Mouse (Mus musculus) layer of hippocampus, postnatal 25 days (tissue): ENCODE measurements around the gene Thoc5. TPM values are rescaled to one million over a fixed set of nuclear protein-coding genes. Genes with fewer than 3 reads are reported as not detected.

ENCODE experiments used
- DNase-seq, 2 experiments: peaks; one replicate each; pipeline ENCODE4 v3.0.0; 2022; ENCODE audit warnings: mixed read lengths in 2 of 2, low spot score in 1 of 2; ENCODE audit errors: extremely low spot score in 1 of 2
- total RNA-seq, 2 experiments: library from RNA; stranded (reverse); gene quantifications; 2 replicates each; pipeline ENCODE4 v1.2.3; 2021

Thoc5 gene
- total RNA-seq, 2 experiments from 2014 or later: 36.2 to 38.9 TPM

- DNase-seq: no peak
Observed at GRCm38 (mm10) chr11:4901956-4902355, 6.8 kb downstream of the Thoc5 start.

GRCm38 (mm10) chr11:4906231-4906630 lies 11.1 kb downstream of the Thoc5 start:
- no peak for DNase-seq

DNA sequence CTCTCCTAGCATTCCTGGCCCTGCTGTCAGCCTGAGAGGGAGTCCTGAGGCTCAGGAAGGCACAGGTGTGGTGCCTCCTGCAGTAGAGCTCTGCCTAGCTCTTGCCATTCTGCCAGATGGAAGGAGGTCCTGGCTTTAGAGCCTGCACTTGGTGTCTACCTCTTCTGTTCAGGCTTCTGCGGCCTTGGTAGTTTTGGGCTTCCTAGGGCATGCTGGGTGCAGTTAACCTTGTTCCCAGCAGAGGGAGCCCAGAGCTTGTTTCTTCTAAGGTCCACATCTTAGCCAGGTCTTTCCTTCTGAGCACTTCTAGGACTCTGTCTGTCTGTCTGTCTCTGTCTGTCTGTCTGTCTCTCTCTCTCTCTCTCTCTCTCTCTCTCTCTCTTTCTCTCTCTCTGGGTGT lies 20.9 kb downstream of the Thoc5 start:
- peak; percentile 25 to 61 for DNase-seq

GRCm38 (mm10) chr11:4921281-4921680 lies 26.2 kb downstream of the Thoc5 start:
- DNase-seq: no peak

DNA sequence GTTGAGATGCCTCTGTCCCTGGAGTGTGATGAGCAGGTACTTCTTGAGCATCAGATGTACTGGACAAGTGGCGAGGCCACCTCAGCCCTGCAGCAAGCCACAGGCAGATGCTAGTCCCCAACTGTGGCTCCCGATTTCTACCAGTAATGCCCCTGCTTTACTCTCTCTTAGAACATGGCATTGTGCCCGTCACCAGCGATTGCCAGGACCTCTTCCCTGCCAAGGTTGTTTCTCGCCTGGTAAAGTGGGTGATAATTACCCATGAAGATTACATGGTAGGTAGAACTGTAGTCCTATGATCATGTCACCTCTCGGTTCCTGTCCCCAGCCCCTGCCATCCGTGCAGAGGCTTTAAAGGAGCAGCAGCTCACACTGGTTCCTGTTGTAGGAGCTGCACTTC lies 26.6 kb downstream of the Thoc5 start:
- no peak for DNase-seq

- no peak for DNase-seq
Observed at GRCm38 (mm10) chr11:4927224-4927623, 32.1 kb downstream of the Thoc5 start.

DNA sequence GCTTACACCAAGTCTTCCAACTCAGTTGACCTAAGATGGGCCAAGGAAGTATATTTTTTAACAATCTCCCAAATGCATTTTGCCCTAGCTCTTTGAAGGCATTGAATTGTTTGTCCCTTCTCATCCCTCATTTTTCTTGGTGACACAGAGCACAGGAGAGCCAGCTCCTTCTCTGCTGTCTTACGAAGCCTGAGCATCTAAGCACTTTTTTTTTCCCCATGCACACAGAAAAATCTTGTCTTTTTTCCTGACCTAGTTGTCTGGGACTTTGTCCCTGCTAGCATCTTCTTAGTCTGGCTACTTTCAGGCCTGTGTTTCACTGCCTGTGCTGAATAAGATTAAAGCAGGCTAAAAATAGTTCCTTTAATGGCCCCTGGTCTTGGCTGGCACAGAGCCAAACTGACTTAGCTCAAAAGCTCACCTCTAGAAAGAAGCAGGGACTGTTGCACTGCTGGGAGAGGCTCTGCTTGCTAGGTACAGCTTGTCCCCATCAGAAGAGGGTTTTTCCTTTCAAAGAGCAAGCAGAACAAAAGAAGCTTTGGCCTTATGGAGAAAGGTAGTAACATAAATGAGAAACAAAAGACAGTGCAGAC lies 36.0 kb downstream of the Thoc5 start:
- no peak for DNase-seq

DNA sequence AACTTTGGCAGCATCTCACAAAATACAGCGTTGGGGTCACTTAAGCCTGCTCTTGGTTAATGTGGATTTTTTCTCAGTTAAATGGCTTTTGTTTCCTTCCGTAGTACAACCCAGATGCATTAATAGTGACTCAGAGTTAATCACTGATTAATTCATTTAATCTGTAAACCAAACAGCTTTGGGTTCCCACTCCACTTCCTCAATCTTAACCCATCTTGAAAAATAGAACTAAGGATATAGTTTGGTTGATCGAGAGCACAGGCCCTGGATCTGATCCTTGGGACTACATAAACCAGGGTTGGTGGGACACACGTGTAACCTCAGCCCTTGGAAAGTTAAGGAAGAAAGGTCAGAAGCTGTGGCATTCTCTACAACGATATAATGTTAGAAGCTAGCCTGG lies 41.1 kb downstream of the Thoc5 start:
- DNase-seq: no peak

GRCm38 (mm10) chr11:4946530-4946929 lies 51.4 kb downstream of the Thoc5 start:
- no peak for DNase-seq

GRCm38 (mm10) chr11:4946947-4947812 lies 52.1 kb downstream of the Thoc5 start:
- DNase-seq: peak; percentile 62 to 74

- DNase-seq: peak in 1 of 2 experiments; percentile 29
Observed at GRCm38 (mm10) chr11:4947813-4948174, 52.7 kb downstream of the Thoc5 start, which contains the start of gene Nefh. TSS of gene Nefh (minus strand) at chr11:4948064.

GRCm38 (mm10) chr11:4948792-4949191 lies 53.7 kb downstream of the Thoc5 start:
- DNase-seq: no peak

- DNase-seq: peak in 1 of 2 experiments; percentile 26
Observed at GRCm38 (mm10) chr11:4949256-4950044, 54.3 kb downstream of the Thoc5 start.

DNA sequence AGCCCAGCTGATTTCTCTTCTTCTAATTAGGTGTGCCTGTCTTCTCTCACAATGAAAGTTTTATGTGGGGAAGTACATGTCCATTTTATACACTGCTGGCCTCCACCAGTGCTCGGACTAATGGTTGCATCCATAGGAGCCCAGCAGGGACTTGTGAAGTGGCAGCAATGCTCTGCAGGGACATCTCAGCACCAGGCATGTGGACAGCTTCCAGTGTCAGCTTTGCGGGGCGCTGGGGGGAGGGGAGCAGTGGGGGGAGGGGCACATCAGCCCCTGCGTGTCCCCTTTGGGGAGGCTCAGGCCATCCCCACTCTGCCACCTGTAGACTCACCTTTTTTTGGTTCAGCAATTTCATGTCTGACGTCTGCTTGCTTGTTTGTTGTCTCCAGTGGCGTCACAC lies 58.3 kb downstream of the Thoc5 start:
- no peak for DNase-seq

DNA sequence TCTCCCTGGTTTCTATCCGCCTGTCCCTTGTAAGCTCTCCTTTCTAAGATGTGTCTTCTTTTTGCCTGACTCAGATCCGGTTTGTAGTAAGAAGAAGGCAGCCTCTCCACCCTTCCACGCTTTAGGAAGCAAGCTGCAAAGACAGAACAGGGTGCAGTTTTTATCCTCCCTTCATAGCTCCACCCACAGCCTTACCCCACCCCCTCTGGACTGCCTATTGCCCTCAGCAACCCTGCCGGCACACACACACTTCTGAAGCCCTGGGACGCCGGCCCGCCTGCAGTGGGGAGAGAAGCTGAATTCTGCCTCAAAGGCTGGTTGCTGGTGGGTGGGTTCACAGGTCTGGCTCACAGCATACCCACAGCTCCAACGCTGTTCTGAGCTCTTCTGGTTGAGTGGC lies 58.8 kb downstream of the Thoc5 start:
- no peak for DNase-seq

GRCm38 (mm10) chr11:4963099-4963808 lies 68.1 kb downstream of the Thoc5 start:
- DNase-seq: no peak

- no peak for DNase-seq
Observed at GRCm38 (mm10) chr11:4966325-4966724, 71.2 kb downstream of the Thoc5 start.

DNA sequence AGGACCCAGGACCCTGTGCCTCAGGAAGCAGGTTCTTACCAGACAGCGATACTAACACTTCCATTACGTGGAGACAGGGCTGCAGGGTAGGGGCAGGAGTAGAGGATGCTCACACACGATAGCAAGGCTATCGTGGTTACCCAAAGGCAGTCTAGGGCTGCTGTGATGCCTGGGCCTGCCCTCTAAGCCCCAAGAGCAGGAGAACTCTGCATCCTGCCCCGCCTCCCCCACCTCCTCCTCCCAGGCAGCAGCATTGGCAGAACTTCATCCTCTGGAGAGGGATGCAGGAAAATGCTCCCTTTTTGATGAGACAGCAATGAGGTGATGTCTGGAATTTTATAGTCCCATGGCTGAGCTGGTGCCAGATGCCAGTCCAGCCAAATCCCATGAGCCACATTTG lies 71.8 kb downstream of the Thoc5 start:
- DNase-seq: no peak

DNA sequence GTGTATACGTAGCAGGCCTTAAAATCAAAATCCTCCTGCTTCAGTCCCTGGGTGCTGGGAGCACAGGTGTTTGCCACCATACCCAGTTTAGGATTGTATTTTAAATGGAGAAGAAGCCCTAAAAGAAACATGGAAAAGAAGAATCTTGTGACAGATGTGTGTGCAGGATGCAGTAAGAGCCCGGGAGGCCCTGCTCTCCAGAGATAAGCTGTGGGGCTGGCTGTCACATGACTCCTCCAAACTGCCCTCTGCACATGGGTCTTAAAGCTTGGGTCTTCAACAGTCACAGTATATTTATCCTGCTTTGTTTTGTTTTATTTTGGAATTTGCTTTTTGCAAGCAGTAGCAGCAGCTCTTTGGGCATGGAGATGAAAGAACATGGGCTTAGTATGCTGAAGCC lies 72.4 kb downstream of the Thoc5 start:
- DNase-seq: no peak

GRCm38 (mm10) chr11:4968376-4968775 lies 73.3 kb downstream of the Thoc5 start:
- DNase-seq: no peak
